Mouse (Mus musculus) neutrophil, adult 5-6 weeks (primary cell): ENCODE data around the gene Tbc1d17. TPM values are rescaled to one million over a fixed set of nuclear protein-coding genes. Genes with fewer than 3 reads are reported as not detected.
A peak's percentile ranks its signal among the peaks of the same experiment; 100 is the strongest.

Source experiments
- ATAC-seq: fragments of 151-379, 151-347 bp; 2 replicates; pipeline ENCODE4 v1.8.0; 2017; ENCODE audit warnings: mild to moderate bottlenecking, moderate TSS enrichment; ENCODE audit not compliant: insufficient number of reproducible peaks, poor library complexity, low FRiP score, severe bottlenecking; ENCODE audit errors: extremely low read depth
- total RNA-seq: library from RNA; stranded (forward); fragments of 200-1000 nt; gene quantifications from 2 replicates; pipeline ENCODE4 v1.2.3, GENCODE M21; 2017

Gene Tbc1d17
- total RNA-seq, 1 experiment from 2014 or later = 62.0 TPM

DNA sequence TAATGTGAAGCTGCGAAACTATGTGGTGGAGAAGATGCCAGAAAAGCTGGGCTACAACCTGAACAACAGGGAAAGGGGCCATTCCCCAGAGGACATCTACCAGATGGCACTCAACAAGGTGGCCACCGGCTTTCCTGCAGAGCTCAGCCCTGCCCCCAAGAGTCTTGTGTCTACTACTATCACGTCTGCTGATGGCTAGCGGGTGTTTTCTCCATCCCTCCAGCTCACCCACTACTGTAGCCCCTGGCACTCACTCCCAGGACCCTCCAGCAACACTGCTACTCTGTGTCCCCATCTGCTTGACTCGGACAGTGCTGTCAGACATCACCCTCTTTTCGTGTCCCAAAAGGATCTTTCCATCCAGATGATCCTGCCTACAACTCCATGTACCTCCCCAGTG, 10.8 kb downstream of the Tbc1d17 start:
- ATAC-seq = no peak

DNA sequence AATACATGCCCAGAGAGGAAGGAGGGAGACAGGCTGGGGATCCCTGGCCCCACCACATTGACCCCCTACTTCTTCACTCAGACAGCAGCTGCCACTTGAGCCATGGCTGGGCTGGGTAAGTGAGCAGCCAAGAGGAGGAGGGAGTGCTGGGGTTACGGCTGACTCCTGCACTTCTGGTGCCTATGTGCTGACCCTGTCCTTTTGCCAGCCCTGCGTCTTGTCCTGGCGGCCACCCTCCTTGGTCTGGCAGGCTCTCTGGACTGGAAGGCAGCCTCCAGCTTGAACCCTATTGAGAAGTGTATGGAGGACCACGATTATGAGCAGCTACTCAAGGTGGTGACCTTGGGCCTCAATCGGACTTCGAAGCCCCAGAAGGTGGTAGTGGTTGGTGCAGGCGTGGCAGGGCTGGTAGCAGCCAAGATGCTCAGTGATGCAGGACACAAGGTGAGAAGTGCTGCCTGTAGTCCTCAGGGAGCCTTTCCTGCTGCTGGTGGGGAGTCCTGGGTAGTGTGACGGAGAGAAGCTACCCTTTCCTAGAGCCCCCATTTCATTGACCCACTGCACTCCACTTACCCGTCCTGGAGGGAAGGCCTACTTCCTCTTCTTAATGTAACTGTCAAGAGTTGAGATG, 12.3 kb downstream of the Tbc1d17 start:
- ATAC-seq = no peak

GRCm38 (mm10) chr7:44836016-44836404, 12.9 kb downstream of the Tbc1d17 start:
- no peak for ATAC-seq

DNA sequence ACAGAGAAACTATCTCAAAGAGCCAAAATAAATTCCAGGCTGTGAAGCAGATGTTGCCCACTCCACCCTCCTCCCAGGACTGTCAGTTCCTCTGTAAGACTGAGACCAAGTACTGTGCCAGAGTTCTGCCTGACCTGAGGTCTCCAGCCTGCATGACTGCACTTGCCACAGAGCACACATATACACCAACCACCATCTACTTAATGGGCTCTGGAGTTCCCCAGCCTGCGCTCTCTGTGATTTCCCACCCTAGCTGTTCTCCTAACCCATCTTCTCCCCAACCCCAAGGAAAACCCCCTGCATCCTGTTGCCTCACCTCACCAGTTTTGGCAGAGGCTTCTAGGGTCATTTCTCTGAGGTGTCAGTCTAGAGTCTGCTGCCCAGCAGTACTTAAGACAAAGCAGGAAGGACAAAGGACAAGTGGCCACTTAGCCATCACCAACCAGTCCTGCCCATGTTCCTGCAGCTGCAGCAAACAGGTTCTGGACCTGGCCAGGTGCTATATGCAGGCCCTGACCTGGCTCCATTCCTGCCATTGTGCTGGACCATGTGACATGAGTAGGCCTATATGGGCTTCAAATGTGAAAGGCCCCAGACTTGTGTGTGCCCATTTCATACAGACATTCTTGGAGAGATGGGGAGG, 13.4 kb downstream of the Tbc1d17 start:
- ATAC-seq = peak; percentile 18; the same call in 1 of the 2 replicates

DNA sequence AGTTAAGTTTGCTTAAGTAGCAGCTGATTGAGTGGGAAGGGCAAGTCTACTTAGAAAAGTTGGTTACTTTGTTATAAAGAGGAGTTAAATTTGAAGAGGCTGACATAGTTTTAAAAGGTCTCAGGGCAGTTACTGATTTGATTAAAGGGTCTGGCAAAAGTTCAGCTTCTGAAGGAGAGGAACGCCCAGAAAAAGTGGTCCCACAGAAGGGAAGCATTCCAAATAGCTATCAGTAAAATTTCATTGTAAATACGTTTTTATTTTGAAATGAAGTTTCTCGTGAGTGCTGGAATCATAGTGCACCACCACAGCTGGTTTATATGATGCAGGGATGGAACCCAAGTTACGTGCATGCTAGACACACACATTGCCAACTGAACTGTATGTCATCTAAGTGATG, 16.1 kb downstream of the Tbc1d17 start:
- ATAC-seq = no peak

GRCm38 (mm10) chr7:44828706-44829105, 20.2 kb downstream of the Tbc1d17 start:
- ATAC-seq = no peak

DNA sequence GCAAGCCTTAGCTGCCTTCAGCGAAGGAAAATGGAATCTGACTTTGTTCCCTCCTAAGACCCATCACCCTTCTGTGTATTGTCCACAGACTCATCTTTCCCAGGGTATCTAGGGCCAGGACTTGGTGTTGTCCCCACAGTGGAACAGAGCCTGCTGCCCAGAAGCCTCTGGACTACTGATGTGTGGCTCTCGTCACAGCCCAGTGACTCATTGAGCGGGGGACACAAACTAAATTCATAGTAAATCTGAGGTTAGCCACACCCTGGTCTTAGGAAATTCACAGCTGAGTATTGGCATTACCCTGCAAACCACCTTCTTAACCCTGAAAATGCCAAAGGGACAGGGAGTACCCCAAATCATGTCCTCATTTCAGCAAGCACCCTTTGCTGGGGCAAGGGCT, 22.1 kb downstream of the Tbc1d17 start:
- no peak for ATAC-seq

DNA sequence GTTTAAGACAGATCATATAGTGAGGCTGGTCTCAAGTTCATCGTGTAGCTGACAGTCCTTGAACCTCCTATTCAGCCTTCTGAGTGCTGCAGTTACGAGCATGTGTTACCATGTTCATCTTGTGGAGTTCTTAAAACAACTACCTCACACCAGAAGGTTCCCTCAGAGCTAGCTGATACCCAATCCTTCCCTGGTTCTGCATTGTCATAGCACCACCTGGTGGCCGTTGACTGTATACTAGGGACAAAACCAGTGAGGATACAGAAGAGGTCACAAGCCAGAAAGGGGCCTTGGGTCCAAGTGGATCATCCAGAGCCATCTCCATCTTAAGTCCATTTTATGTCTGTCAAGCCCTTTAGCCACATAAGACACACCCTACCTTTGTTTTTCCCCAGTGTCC, 24.0 kb downstream of the Tbc1d17 start:
- peak; percentile 80 for ATAC-seq

GRCm38 (mm10) chr7:44823409-44823808, 25.5 kb downstream of the Tbc1d17 start:
- ATAC-seq = no peak

DNA sequence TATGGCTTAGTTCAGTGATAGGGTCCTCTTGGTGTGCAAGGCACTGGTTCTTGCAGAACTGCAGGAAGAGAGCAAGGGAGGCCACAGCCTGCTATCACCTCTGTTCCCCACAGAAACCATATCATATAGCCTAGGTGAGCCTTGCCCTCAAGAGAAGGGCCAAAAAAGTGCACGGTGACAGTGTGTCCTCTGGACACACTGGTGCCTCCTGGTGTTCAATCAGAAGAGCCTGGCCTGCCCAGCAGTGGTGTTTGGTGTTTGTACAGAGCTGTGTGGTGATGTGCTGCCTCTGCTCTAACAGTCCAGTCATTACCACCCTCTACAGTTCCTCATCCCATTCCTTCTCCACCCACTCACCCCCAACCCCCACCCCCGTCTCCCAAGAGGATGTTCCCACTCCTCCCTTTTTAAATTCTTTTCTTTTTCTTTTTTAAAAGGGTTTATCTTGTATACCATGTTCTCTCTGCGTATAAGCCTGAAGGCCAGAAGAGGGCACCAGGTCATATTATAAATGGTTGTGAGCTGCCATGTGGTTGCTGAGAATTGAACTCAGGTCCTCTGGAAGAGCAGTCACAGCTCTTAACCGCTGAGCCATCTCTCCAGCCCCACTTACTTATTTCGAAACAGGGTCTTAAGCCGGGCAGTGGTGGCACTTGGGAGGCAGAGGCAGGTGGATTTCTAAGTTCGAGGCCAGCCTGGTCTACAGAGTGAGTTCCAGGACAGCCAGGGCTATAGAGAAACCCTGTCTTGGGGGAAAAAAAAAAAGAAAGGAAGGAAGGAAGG, 27.0 kb downstream of the Tbc1d17 start:
- ATAC-seq = no peak

DNA sequence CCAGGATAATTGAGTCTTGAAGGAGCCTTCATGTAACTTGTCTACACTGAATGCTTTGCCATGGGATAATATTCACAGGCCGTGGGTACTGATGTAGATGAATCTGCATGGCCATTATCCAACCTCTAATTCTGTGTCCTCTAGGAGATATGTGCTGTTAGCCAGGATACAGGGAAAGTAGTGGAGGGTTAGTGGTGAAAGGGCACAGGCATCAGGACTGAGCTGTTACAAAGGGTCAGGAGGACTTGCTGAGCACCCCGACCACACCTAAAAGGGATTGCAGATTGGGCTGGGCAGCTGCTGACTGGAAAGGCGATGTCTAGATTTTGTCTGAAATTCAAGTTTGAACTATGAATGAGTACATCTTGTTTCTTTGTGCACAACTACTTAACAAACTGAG, 28.4 kb downstream of the Tbc1d17 start:
- no peak for ATAC-seq

DNA sequence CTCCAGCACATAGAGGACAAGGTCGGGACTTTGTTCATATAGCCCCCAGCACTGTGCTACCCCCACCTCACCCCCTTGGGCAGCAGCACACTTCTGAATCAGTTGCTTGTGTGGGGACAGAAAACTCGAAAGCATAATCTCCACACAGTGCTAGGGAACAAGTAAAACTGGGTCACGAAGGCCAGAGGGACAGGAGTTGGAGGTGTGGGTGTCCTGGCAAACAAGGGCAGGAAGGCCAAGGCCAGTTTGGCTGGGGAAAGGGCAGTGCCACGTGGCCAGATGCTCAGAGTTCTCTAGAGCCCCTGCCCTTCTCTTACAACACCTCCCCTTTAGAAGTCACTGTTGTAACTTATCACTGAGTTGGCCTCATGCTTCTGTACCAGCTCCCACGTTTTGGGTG, 29.0 kb downstream of the Tbc1d17 start:
- no peak for ATAC-seq

GRCm38 (mm10) chr7:44819391-44819790, 29.5 kb downstream of the Tbc1d17 start:
- no peak for ATAC-seq

DNA sequence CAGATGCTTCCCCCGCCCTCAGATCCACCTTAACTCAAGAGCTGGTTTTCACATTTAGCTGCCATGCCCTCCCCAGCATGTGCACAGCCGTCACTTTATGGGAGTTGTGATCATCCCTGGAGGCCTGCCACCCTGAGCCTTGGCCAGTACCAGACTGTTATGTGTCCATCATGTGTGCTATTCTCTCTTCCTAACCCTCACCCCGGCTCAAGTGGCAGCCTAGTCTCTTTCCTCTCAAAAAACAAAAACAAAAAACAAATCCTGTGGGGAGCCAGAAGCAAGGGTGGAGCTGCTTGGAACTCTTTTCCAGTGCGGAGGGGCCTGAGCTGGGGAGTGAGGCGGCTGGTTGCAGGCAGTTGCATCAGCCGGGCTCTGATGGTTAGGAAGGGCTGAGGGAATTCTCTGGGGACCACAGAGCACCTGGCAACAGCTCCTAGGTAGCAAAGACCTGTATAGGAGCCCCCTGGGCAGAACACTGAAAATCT, 30.1 kb downstream of the Tbc1d17 start:
- ATAC-seq = no peak

DNA sequence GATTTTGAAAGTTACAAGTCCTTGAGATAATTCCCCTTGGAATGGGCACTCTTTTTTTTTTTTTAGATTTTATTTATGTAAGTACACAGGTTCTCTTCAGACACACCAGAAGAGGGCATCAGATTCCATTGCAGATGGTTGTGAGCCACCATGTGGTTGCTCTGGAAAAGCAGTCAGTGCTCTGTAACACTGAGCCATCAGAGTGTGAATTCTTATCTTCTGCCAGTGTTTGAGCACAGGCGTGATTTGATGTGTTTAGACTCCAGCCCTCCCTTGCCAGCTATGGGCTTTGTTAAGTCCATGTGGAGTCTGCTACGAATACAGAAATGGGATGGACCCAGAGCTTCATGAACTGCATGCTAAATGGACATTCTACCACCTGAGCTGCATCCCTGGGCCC, 30.7 kb downstream of the Tbc1d17 start:
- ATAC-seq = no peak

DNA sequence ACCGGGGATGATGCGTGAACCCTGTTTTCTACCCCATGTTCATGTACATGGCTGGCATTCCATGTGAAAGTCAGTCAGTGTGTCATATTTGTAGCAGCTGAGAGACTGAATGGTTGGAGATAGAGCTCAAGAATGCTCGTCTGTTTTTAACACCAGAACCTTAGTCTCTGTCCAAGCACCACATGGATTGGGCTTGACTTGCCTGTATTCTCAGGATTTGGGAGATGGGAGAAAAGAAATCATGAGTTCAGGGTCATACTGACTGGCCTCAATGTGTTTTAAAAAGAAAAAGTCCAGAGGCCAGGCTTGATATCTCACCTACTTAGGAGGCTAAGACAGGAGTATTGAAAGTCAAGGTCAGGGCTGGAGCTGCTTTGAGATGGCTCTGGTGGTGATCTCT, 31.4 kb downstream of the Tbc1d17 start:
- no peak for ATAC-seq

GRCm38 (mm10) chr7:44816470-44817021, 32.3 kb downstream of the Tbc1d17 start, which contains the start of gene Atf5:
Atf5 (minus strand) TSS chr7:44816658.
- no peak for ATAC-seq

- ATAC-seq = peak; percentile 89
These were observed 33.0 kb downstream of the Tbc1d17 start, which contains the start of the genes Nup62 and Il4i1 for GRCm38 (mm10) chr7:44815721-44816469. Nup62 (plus strand) TSS chr7:44816088. Il4i1 (plus strand) TSS chr7:44816387.
